Mouse (Mus musculus) spleen, adult 18-20 months (tissue): ENCODE measurements around the gene Celsr1.

ENCODE experiments used
- DNase-seq, 2 experiments: peaks; one replicate each; pipeline ENCODE4 v3.0.0; 2022; ENCODE audit warnings: mixed read lengths in 2 of 2

The Celsr1 gene

DNA sequence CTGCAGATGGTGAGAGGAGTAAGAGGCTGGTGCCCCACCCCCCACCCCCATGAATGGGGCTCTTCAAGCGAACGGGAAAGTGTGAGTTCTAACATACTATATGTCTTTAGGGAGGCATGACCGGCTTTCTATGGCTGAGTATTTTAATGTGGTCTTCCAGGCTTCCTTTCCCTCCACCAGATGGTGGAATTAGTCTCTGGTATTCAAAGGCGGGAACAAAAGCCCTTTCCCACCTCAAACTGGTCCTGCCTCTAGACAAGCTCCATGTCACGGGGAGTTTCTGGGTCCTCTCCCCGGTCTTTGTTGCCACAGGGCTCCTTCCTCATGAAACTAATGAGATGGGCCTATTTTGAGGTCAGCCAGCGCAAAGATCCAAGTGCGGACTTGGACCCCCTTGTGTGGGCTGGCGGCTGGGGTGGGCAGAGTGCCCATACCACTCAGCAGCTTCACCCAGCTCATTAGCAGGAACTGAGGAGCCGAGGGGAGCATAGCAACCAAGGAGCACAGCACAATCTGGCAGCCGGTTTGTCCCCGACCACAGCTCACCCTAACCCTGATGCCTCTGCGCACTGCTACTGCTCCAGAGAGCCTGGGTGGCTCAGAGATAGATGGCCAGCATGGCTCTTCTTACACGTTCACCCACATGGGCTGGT lies 39.5 kb downstream of the Celsr1 start:
- DNase-seq, result no peak

DNA sequence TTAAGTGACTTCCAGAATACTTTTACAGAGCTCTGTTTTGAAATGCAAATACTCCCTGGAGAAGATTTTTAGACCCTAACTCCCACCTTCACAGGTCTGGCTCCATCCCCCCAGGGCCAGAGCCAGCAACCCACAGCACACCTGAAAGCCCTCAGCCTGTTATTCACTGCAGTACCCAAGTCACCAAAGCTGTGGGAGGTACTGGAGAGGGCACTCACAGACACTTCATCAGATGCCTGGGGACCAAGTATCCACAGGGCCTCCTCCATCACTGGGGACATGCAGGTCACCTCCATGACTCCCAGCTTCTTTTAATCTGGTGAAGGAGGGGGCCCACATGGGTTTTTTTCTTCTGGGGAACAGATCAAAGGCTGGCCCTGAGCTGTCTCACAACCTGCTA lies 40.2 kb downstream of the Celsr1 start:
- DNase-seq, result no peak

DNA sequence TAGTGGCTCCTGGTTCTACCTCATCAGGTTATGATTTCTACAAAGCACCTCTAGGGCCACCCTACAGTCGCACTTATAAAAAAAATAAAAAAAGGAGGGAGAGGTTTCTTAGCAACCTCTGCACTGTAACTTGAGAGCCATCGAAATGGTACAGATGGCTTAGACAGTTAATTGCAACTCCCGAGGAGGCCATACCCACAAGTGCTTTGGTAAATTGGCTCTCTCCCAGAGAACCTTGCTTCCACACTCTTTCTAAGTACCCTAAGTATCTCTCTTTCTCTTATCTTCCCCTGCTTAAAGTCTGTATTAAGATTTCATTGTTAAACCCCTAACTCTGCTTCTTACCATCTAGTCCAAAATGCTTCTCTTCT lies 41.5 kb downstream of the Celsr1 start:
- DNase-seq, result no peak

DNA sequence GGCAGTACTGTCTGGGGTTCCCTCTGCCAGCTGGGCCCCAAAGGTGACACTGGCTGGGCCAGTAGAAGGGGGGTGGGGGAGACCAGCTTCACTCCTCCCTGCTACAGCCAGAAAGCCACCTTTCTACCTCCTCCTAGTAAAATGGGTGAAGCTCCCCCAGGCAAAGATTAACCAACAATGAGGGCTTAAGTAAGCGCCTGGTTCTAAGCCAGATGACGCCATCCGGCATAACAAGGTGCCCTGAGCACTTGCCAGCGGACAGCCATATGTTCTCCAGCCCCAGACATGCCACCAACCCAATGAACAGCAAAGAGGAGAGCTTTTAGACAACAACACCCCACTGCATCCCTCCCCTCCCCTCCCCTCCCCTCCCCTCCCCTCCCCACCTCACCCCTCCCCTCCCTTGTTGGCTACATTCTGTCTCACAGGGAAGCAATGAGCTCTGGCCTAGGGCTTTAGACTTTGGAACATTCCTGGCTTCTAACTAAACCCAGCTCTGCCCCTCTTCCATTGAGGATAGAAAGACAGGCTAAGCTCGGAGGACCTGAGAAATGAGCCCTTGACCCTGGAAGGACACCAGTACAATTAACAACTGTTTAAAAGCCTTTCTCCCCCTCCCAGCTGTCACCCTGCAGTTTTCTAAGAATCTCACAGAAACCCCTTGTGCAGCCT lies 42.0 kb downstream of the Celsr1 start:
- no peak for DNase-seq

DNA sequence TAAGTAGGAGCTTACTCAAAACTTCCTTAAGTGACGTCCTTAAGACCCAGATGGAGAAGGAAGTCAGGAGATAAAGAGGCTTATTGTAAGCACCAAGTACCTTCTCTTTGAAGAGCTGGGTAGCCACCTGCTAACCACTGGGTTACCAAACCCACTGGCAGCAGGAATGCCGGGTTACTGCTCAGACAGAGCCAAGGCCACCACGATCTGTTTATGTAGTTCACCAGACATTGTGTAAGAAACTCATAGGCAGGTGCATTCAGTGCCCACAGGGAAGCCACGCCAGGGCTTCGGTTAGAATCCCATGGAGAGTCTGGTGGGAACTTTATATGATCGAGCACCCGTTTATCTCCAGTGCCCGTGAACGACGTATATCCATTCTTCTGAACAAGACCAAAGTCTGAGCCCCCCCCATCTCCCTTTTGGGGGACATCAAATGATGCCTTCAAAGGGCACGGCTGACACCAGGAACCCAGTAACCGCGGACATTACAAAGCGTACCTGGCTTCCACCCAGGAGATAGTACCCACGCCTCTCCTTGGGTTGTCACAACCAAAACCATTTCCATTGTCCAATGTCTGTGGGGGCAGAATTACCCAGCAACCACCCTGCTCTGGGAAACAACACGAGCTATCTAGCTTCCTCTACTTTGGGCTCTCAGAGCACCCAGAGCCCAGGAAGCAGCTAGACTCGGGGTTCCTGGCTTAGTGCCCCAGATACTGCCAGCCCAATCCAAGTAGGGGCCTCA lies 42.7 kb downstream of the Celsr1 start:
- DNase-seq, result no peak

DNA sequence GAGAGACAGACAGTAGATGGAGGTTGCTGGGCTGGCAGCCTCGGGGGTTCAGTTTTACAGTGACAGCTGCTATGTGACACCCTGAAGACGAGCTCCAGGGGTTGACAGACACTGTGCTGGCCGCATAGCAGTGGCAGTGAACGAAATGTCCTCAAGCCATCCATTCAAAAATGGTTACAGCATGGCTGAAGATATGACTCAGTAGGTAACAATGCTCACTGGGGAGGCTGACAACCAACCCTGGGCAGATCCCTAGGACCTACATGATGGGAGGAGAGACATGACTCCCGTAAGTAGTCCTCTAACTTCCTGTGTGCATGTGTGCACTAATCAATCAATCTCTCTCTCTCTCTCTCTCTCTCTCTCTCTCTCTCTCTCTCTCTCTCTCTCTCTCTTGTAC lies 45.7 kb downstream of the Celsr1 start:
- DNase-seq, result no peak

DNA sequence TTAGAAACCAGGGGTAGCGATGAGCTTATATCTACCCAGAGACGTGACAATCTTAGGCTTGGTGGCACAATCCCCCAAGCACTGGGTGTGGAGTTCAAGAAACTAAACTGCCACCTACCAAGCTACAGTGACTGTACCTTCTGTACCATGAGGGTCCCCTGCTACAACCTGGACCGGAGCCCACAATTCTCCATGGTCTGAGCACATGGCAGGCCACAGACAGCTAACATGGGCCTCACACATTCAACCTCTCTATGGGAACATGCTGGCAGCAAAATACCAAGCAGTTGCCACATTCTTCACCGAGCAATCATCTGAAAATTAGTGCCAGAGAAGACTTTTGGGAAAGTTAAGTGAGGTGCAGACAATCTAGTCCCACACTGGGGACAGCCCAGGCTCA lies 47.4 kb downstream of the Celsr1 start:
- no peak for DNase-seq

DNA sequence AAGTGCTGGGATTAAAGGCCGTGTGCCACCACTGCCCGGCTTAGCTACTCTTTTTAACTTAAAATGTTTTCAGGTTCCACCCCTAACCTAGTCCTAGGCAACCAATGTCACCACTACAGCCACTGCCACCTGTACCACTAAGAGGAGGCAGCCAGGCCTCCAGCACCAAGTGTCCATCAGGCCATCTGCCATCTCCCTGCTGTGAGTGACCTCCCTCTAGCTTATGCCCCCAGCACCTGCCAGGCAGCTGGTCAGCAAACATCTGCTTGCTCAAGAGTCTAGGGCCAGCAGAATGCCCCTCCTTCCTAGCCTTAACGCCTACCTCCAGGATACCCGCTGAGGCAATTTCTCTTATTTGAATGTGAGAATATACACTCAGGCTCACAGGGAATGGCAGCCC lies 48.0 kb downstream of the Celsr1 start:
- no peak for DNase-seq

DNA sequence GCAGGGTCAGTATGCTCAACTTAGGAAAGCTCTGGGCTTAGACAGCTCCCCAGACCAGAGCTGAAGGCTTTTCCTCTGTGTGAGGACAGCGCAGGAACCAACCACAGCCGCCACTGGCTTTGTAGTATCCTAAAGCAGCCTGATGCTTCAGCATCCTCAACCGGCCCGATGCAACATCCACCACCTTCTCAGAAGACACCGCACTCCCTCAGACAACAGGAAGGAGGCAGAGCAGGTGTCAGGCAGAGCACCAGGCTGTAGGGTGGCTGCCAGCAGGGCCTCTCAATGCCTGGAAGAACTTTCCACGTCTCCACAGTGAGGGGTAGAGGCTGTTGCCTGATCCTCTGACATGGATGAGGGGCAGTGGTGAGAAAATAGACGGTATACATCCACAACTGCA lies 50.4 kb downstream of the Celsr1 start:
- DNase-seq, result no peak

DNA sequence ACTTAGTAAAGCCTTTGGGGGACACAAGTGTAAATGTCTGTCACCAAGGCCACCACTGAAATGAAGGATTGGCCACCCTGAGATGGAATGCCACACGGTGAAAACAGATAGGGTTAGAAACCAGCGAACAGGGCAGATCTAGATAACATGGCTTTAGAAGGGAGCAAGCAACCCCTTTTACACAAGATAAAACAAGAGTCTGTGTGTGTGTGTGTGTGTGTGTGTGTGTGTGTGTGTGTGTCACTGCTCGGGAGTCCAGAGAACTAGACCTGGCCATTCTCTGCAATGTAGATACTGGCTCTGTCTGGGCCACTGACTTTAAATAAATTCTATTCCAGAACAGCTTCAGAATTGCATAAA lies 51.2 kb downstream of the Celsr1 start:
- no peak for DNase-seq

DNA sequence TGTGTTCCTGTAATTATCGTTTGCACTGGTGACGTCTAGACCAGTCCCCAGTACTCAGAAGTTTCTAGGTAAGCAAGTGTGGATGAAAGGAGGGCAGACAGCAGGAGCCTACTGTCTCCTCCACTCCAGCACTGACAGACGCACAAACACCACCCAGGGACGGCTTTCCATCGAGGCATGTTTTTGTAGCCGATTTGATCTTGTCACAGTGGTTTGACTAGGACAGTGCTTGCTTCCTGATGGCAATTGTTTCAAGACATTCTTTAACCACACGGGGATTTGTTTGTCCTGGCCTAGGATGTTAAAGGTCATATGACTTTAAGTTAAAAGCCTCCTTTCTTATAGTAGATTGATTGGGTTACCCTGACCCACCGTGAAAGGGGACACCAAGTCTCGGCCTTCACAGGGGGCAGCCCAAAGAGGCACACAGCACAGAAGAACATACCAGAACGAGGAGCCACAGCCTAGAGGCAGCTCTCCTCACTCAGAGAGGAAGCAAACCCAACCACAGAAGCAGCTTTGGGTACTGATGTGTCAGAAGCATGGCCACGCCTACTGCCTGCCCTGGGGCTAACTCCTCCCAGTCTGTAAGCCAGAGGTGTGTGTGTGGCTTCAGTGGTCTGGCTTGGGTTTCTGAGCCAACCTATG lies 51.7 kb downstream of the Celsr1 start:
- peak; percentile 76 to 79 for DNase-seq

DNA sequence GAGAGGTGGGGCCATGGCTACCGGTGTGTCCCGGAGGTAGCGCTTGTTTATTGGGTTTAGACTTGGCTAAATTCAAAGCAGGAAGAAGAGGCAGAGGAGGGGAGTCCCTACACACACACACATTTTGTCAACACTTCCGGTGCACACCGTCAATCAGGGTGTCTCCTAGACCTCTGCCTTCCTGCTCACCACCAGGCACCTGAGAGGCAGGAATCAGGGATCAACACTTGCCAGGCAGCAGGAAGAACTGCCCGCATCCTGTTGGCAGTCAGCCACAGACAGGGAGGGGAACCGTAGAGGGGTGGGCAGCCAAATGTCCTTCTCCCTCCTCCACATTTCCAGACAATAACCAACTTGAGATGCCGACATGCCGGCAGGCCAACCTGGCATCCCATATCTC lies 56.5 kb downstream of the Celsr1 start:
- no peak for DNase-seq

DNA sequence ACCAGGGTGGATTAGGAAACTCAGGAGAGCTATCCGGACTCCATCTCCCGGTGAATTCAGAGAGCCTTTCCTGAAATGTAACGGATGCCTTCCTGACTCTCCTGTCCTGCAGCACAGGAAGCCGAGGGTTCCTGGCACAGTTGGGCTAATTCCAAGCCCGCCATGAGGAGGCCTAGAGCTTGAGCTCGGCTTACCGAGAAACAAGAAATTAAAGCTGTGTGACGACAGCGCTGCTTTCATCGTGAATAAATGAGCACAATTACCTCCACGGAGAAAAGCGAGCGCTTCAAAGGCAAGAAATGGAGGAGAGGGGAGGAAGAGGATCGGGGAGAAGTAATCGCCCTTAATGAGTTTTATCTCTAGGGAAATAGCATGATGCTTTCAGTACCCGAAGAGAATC lies 57.8 kb downstream of the Celsr1 start:
- DNase-seq, result no peak

DNA sequence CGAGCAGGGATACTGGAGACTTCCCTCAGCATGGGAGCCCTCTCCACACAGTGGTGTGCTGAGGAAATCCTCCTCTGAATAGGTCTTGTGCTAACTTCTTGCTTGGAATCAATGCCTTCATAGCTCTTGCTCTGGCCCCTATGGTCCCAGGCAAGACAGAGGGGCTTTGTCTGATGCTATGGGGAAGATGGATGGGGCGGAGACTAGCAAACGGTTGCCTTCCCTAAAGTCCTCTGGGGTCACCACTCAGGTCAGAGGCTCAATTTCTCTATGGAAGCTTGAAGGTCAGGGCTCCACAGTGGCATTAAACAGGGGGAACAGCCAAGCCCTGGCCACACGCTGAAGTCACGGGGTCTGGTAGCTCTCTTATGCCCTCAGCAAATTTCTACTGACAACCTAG lies 62.0 kb downstream of the Celsr1 start:
- DNase-seq, result no peak

DNA sequence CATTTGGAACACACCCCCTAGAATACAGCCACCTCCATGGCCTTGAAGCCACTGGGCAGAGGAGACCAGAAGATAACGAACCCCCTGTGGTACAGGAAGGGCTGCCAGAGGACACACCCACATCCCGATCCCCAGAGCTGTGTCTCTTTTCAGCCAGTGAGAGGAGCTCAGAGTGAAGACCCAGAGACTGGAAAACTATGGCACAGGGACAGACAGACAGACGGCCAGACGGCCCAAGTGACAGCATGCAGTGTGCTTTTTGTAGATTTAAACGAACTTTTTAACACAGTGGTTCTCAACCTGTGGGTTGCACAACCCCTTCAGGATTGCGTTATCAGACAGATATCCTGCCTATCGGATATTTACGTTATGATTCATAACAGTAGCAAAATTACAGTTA lies 63.1 kb downstream of the Celsr1 start:
- DNase-seq, result no peak

DNA sequence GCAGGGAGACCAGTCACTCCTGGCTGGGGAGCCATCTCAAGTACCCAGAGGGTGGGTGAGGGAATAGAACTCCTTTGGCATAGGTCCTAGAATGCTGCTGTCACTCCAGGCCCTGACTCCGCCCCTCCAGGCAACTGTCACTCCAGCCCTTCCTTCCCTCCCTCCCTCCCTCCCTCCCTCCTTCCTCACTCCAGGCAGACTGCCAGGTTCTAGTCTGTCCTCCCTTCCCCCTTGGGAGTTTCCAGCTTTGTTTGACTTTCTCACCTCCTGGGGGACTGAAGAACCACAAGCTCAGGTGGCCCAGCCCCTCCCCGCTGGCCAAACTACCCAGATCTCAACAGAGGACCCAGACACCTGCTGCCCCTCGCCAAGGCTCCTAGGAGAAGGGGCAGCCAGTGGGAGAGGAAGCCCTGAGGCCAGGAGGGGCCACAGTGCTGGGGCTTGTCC lies 63.8 kb downstream of the Celsr1 start:
- no peak for DNase-seq

DNA sequence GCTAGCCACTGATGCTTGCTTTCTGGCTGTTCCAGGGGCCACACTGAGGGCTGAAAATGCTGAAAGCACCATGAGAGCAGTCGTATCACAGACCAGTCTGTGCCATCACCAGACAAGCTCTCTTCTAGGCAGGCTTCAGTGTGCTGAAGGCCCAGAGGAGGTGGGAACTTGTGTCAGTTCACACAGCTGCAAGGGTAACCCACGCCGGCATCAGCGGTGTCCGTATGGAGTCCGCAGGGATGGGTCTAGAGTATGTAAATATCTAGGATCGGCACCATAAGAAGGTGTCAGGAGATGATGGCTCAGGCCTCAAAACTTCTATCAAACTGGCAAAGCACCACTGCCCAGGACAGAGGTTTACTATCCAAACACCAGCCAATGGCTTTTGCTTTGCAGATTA lies 64.3 kb downstream of the Celsr1 start:
- DNase-seq, result no peak

DNA sequence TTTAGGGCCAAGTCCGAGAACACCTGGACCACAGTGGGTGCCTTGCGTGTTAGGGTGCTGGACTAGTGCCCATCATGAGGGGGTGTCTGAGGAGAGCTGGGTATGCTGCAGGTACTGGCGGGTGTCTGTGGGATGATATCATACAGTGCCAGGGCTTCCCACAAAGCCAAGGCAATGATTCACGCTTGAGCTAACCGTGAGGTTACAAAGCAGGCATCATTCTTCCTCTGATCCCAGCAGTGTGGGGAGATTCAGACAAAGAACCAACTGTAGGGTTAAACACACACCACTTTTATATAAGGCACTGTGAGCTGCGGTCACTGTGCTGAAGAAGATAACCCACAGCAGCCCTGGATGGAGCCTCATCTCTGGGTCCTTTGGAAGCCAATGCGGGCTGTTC lies 67.5 kb downstream of the Celsr1 start:
- no peak for DNase-seq

DNA sequence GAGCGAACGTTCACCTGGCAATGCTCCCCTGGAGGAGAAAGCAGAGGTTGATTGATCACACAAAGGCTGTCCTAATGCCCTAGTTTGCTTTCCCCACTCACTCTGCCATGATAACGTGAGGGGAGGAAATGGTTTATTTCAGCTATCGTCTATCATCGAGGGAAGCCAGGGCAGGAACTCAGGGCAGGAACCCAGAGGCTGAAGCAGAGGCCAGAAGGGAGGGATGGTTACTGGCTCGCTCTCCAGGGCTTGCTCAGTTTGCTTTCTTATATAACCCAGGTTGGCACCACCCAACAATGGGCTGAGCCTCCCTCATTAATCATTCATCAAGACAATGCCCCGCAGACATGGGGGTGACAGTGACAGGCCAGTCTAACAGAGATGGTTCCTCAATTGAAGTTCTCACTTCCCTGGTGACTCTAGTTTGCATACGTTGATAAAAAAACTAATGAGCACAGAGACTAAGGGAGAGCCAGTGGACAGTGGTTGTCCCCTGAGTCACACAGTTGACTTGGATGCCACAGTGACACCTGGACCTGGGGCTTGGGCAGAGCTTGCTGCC lies 70.2 kb downstream of the Celsr1 start:
- DNase-seq, result no peak

DNA sequence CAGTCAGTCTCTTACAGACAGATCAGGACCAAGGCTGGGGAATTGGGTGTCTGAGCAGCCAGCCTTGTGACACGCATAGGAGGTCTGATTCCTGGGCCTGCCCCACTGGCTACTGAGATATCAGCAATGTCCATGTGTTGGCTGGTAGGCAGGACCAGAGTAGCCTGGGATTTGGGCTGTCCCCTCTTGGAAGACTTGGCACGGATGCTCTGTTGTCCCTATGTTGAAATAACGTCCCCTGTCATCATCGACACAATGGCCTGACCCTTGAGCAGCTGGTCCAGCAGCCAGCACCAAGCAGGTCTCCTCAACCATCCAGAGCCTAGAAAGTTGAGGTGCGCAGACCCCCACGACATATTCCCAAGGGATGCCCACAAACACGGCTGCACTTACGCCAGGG lies 70.9 kb downstream of the Celsr1 start:
- DNase-seq, result no peak

DNA sequence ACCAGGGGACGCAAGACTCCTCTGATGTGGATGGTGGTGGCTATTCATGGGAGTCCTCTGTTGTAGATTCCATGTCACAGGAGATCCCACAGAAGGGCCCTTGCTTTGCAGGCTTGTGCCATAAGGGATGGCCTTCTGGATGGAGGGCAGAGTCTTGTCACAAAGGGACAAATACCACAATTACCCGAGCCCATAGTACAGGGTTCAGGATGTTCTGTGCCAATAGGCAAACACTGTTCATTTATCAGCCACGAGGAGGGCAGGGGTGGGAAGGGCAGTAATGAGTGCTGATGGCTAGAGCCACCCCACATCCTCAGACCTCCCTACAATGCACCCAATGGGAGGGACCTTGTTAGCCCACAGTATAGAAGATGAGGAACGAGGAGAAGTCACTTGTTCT lies 71.9 kb downstream of the Celsr1 start:
- DNase-seq, result no peak

DNA sequence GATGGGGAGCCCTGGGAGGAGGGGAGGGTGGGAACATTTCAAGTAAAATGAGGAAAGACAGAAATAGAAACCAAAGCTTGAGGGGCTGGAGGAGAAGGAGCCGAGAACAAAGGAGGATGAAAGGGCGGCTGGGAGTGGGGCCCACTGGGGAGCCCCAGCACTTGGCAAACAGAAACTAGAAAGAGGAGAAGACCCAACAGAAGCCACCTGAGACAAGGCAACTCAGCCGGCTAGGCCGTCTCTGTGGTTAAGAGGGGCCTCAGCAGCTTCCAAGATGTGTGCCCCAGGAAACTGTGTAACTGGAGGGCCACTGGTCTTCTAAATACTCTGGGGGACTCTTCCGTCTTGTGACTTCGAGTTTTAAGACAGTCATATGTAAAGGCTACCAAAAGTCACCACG lies 72.4 kb downstream of the Celsr1 start:
- no peak for DNase-seq

DNA sequence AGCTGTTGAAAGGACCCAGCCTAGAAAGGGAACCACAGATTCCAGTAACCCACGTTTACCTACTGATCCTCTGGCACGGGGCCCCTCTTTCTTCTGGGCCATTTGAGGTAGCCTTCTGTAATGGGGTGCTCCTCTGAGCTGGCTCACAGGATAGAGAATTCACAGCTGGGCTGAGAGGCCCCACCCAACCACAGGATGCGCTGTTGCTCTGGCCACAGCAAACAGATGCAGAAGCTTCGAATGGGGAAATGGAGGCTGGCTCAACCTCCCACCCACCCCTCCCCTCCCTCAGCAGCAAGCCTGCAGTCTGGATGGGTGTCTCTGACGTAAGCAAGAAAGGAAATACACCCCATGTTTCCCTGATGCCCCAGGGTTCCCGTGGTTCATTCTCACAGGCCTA lies 77.4 kb downstream of the Celsr1 start:
- DNase-seq, result no peak

DNA sequence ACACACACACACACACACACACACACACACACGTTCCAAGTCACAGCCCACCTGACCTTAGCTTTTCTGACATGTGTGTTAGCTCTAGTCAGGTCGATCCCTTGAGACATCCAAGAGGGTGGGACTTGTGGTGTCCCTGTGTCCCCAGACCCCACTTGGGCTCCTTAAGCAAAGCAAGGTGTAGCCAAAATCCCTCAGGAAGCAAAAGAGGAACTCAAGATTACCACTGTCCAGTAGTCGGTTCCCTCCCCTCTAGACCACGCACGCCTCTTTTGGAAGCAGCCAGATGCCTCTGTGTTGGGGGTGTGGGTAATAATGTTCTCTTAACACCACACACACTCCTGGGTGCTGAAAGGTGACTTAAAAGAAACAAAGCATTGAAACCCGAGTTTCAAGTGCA lies 80.1 kb downstream of the Celsr1 start:
- DNase-seq, result no peak
